Comparison of ENCODE assay signal across 14 mouse cellular contexts in genomic region chr6:84051032-84051431, GRCm38 (mm10). TPM values are rescaled to one million over a fixed set of nuclear protein-coding genes. Genes with fewer than 3 reads are reported as not detected.
DNase-seq lines count a peak whose midpoint lies in the region; ATAC-seq and TF ChIP-seq lines count a peak whose summit lies in the region.
"Had no signal": no experiment of that assay in that cellular context is flagged by ENCODE, and none has a peak within 500 bp of the region (broad histone marks: within the 10 kb centered on the region; RNA-seq: fewer than 3 reads in every experiment).

No protein-coding gene starts in this region.

- H3K9me3 ChIP-seq in heart, embryonic 11.5 days (replicated peaks; ENCODE audit: control insufficient read depth, low read length): no peaks in the 10 kb centered on the region
- no peaks in the 10 kb centered on the region for H3K9me3 ChIP-seq in CH12.LX (replicated peaks; ENCODE audit: low read length)
- H3K9me3 ChIP-seq: heart, embryonic 15.5 days; stomach, embryonic 15.5 days had no signal

- dilution Hi-C loops in CH12.LX (cut with MboI; ENCODE audit: extremely low pct_ligation_motif_present, extremely low pct_unique_long_range_greater_than_20kb, low sequenced_read_pairs): no loop called here

- H3K4me2 ChIP-seq in heart, embryonic 11.5 days: no peak overlapping the region
- H3K4me2 ChIP-seq in CH12.LX (ENCODE audit: insufficient read depth, low read depth, poor library complexity, severe bottlenecking): peak overlapping the region; percentile 38; the same call in 1 of the 2 replicates
- H3K4me2 ChIP-seq: heart, embryonic 15.5 days; stomach, embryonic 15.5 days had no signal

- H3K4me1 ChIP-seq in heart, embryonic 11.5 days (ENCODE audit: control insufficient read depth, insufficient read depth, low read length): peaks cover 17% of the 10 kb centered on the region
- peaks cover 12 to 33% of the 10 kb centered on the region in 2 experiments for H3K4me1 ChIP-seq in CH12.LX (ENCODE audit: control insufficient read depth in 1 of 2, insufficient read depth in 2 of 2)
- H3K4me1 ChIP-seq: stomach, embryonic 15.5 days had no signal

- H3K4me3 ChIP-seq in heart, embryonic 11.5 days (ENCODE audit: low read depth, low read length): no peak overlapping the region
- H3K4me3 ChIP-seq in CH12.LX (replicated peaks in 1 of 3; ENCODE audit: low read depth in 2 of 3, low read length in 2 of 3, poor library complexity in 1 of 3): peak overlapping the region in 1 of 3 experiments; percentile 8
- H3K4me3 ChIP-seq: heart, embryonic 15.5 days; left cerebral cortex, adult 2 months; stomach, embryonic 15.5 days had no signal

- no peak for TF ChIP-seq RAD21 in CH12.LX (IDR thresholded peaks at IDR 0.05; ENCODE audit: low read depth, low read length)

- no peak for TF ChIP-seq CTCF in CH12.LX (conservative IDR thresholded peaks at IDR 0.05 in 1 of 2, IDR thresholded peaks at IDR 0.05 in 1 of 2; ENCODE audit: low read depth in 2 of 2, low read length in 2 of 2)

- no peaks in the 10 kb centered on the region for H3K36me3 ChIP-seq in heart, embryonic 11.5 days (ENCODE audit: control insufficient read depth, insufficient read depth, low read length)
- no peaks in the 10 kb centered on the region for H3K36me3 ChIP-seq in CH12.LX (replicated peaks in 1 of 2; ENCODE audit: control insufficient read depth in 1 of 2, insufficient read depth in 1 of 2, low read length in 1 of 2)
- H3K36me3 ChIP-seq: heart, embryonic 15.5 days; stomach, embryonic 15.5 days had no signal

- no peak for ATAC-seq in heart, embryonic 11.5 days (replicated peaks; ENCODE audit: insufficient number of reproducible peaks, low FRiP score, low TSS enrichment)
- ATAC-seq in megakaryocyte, adult 5-6 weeks (ENCODE audit: poor library complexity, severe bottlenecking): no peak
- ATAC-seq: CD4-positive, CD25-positive, alpha-beta regulatory T cell, adult 4 months; inflammation-experienced regulatory T-cells, adult 6 months had no signal

- H3K27me3 ChIP-seq in heart, embryonic 11.5 days (ENCODE audit: control insufficient read depth, insufficient read depth, low read length): no peaks in the 10 kb centered on the region
- H3K27me3 ChIP-seq in CH12.LX (replicated peaks): no peaks in the 10 kb centered on the region
- H3K27me3 ChIP-seq: heart, embryonic 15.5 days; stomach, embryonic 15.5 days had no signal

- WGBS in heart, embryonic 11.5 days (ENCODE audit: insufficient replicate concordance): 56% methylated on average over 6 of the region's 6 CpGs

- H3K79me2 ChIP-seq in CH12.LX (replicated peaks; ENCODE audit: control insufficient read depth, extremely low read depth, insufficient read depth, poor library complexity, severe bottlenecking): no peaks in the 10 kb centered on the region

- in situ Hi-C loops in CH12.LX (cut with MboI; ENCODE audit: low pct_ligation_motif_present, low pct_unique_long_range_greater_than_20kb, low sequenced_read_pairs): no loop called here

- H3K27ac ChIP-seq in heart, embryonic 11.5 days (ENCODE audit: low read depth, low read length): no peak overlapping the region
- peak overlapping the region; percentile 57 for H3K27ac ChIP-seq in CH12.LX (ENCODE audit: insufficient read depth, low read depth)
- H3K27ac ChIP-seq: heart, embryonic 15.5 days; left cerebral cortex, adult 2 months; stomach, embryonic 15.5 days had no signal

- TF ChIP-seq EP300 in CH12.LX (IDR thresholded peaks at IDR 0.05; ENCODE audit: low read length): peak; percentile 29; the same call in 1 of the 2 replicates

- DNase-seq in heart, adult 11 months: peak; percentile 96
- DNase-seq in CH12.LX (ENCODE audit: extremely low read depth): peak; percentile 91
- DNase-seq in brain, adult 2 months (ENCODE audit: low read depth, low spot score): peak; percentile 7
- peak; percentile 52 for DNase-seq in kidney, postnatal 10 days
- DNase-seq in layer of hippocampus, postnatal 25 days (ENCODE audit: extremely low spot score in 1 of 2, low spot score in 1 of 2): no peak
- no peak for DNase-seq in thymus, postnatal 14 days

- TF ChIP-seq POLR2A in CH12.LX (IDR thresholded peaks at IDR 0.05; ENCODE audit: low read depth, low read length): peak; percentile 58

- no peak overlapping the region for H3K9ac ChIP-seq in heart, embryonic 11.5 days (ENCODE audit: low read depth, low read length)
- H3K9ac ChIP-seq in CH12.LX (ENCODE audit: insufficient read depth, low read depth): no peak overlapping the region
- H3K9ac ChIP-seq: heart, embryonic 15.5 days; stomach, embryonic 15.5 days had no signal

TF ChIP-seq in CH12.LX, 34 proteins besides CTCF, POLR2A, EP300 and RAD21:
- TF ChIP-seq ZMIZ1 (IDR thresholded peaks at IDR 0.05; ENCODE audit: low read depth, low read length) (no peak), IRF4 (IDR thresholded peaks at IDR 0.05; ENCODE audit: low read depth, low read length) (peak; percentile 36; the same call in 1 of the 2 replicates), CHD2 (IDR thresholded peaks at IDR 0.05; ENCODE audit: low read length) (0 out of 2 replicates have a peak, but pooled peaks have one; percentile 19), ELF1 (IDR thresholded peaks at IDR 0.05; ENCODE audit: low read depth, low read length) (peak; percentile 13; the same call in 1 of the 2 replicates), BHLHE40 (IDR thresholded peaks at IDR 0.05; ENCODE audit: low read depth, low read length) (0 out of 2 replicates have a peak, but pooled peaks have one; percentile 15), NELFE (IDR thresholded peaks at IDR 0.05; ENCODE audit: low read depth, low read length) (peak; percentile 42; the same call in 1 of the 2 replicates), MAZ (IDR thresholded peaks at IDR 0.05; ENCODE audit: low read depth, low read length) (peak; percentile 48; the same call in 1 of the 2 replicates), NRF1 (IDR thresholded peaks at IDR 0.05; ENCODE audit: low read depth, low read length) (0 out of 2 replicates have a peak, but pooled peaks have one; percentile 35), TBP (conservative IDR thresholded peaks at IDR 0.05; ENCODE audit: low read depth, low read length) (peak; percentile 78), ZKSCAN1 (IDR thresholded peaks at IDR 0.05; ENCODE audit: borderline replicate concordance, low read depth, low read length) (no peak), UBTF (IDR thresholded peaks at IDR 0.05; ENCODE audit: low read depth, low read length) (no peak), JUN (IDR thresholded peaks at IDR 0.05; ENCODE audit: insufficient read depth, low read depth, low read length) (no peak), MXI1 (IDR thresholded peaks at IDR 0.05; ENCODE audit: low read depth, low read length) (peak; percentile 31; the same call in 1 of the 2 replicates), KAT2A (IDR thresholded peaks at IDR 0.05; ENCODE audit: insufficient replicate concordance, low read length) (0 out of 2 replicates have a peak, but pooled peaks have one; percentile 43), TCF12 (IDR thresholded peaks at IDR 0.05; ENCODE audit: low read depth, low read length) (0 out of 2 replicates have a peak, but pooled peaks have one; percentile 10), MEF2A (IDR thresholded peaks at IDR 0.05; ENCODE audit: borderline replicate concordance, low read depth, low read length) (peak; percentile 55; the same call in 1 of the 2 replicates), ETS1 (conservative IDR thresholded peaks at IDR 0.05; ENCODE audit: low read depth, low read length) (peak; percentile 46), GABPA (IDR thresholded peaks at IDR 0.05; ENCODE audit: insufficient replicate concordance, low read depth, low read length) (no peak), ZC3H11A (IDR thresholded peaks at IDR 0.05; ENCODE audit: low read depth, low read length) (no peak), MYC (IDR thresholded peaks at IDR 0.05; ENCODE audit: low read depth, low read length) (0 out of 2 replicates have a peak, but pooled peaks have one; percentile 44), HCFC1 (IDR thresholded peaks at IDR 0.05; ENCODE audit: low read depth, low read length) (0 out of 2 replicates have a peak, but pooled peaks have one; percentile 25)
TF ChIP-seq in CH12.LX: peak in this region for 15.

RNA-seq across cellular contexts. Expression of gene Dysf, which starts 42.6 kb away (rescaled TPM):
- polyA plus RNA-seq in heart, embryonic 11.5 days (2014; fragmentation: Nextera tagmentation; extraction: Ambion mirVana): 11.6 and 16.2 TPM in 2 replicates
- total RNA-seq in CH12.LX (2012; rRNA removed) (0.34 and 0.38 TPM in 2 replicates), CH12.LX (2014; rRNA removed) (0.05 and 0.09 TPM in 2 replicates)
- polyA plus RNA-seq in CH12.LX (2012; ENCODE audit: insufficient read length, low read depth): 0.39 and 0.59 TPM in 2 replicates
- 1 to 10 TPM; 1.1 to 3.5 TPM for total RNA-seq in layer of hippocampus, postnatal 25 days (2021)
- total RNA-seq in megakaryocyte, adult 5-6 weeks (2015): not detected in 2 replicates
- not detected in 2 replicates for total RNA-seq in megakaryocyte, adult 5-6 weeks (2017)
- total RNA-seq: neutrophil, adult 5-6 weeks had no signal
- polyA plus RNA-seq: CD4-positive, CD25-positive, alpha-beta regulatory T cell, adult 4 months; inflammation-experienced regulatory T-cells, adult 6 months had no signal

Comparison
In these comparisons a context has a peak if more than half of its experiments do, and no peak if none do; other contexts are left out.
1. DNase-seq: peak in heart, adult 11 months (single experiment), CH12.LX (single experiment), brain, adult 2 months (single experiment) and kidney, postnatal 10 days (single experiment); none in layer of hippocampus, postnatal 25 days (0 of 2) and thymus, postnatal 14 days (single experiment).